Comparison of ENCODE assay signal across 20 mouse cellular contexts in the genomic region with DNA sequence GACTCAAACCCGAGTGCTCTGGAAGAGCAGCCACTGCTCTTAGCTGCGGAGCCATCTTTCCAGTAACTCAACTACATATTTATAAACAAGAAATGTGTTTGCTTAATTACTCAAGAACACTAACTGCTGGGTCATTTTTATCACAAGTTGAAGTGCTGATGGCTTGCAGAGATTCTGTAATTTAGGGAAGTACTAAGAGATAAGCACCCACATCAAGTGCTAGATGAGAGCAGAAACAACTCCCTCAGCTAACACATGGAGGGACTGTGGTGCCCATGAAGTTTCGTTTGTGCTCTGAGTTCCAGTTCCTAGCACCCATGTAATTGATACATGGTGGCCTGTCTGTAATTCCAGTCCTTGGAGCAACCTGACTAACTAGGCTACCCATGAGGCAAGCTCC. TPM values are rescaled to one million over a fixed set of nuclear protein-coding genes. Genes with fewer than 3 reads are reported as not detected.
DNase-seq lines count a peak whose midpoint lies in the region; ATAC-seq and TF ChIP-seq lines count a peak whose summit lies in the region.
"Had no signal": no experiment of that assay in that cellular context is flagged by ENCODE, and none has a peak within 500 bp of the region (broad histone marks: within the 10 kb centered on the region; RNA-seq: fewer than 3 reads in every experiment).

No protein-coding gene starts in this region.

- H3K27me3 ChIP-seq in G1E (ENCODE audit: insufficient read depth, low read length) (no peaks in the 10 kb centered on the region), MEL (ENCODE audit: control insufficient read depth in 1 of 2, insufficient read depth in 2 of 2, low read length in 2 of 2) (no peaks in the 10 kb centered on the region)
- H3K27me3 ChIP-seq: CH12.LX, Patski had no signal

- peak; percentile 49; the same call in 1 of the 2 replicates for ATAC-seq in G1E (ENCODE audit: extremely low read depth, insufficient number of reproducible peaks, low FRiP score, poor library complexity, severe bottlenecking)
- ATAC-seq: activated CD4-positive, CD25-positive, alpha-beta regulatory T cell, adult 4 months; CD4-positive, CD25-positive, alpha-beta regulatory T cell, adult 4 months; Patski had no signal

- H3K79me2 ChIP-seq in MEL (ENCODE audit: control insufficient read depth, insufficient read depth, low read length, poor library complexity): no peaks in the 10 kb centered on the region

- peak; percentile 70 to 82; a peak in 3 of 4 replicates for TF ChIP-seq EP300 in MEL (IDR thresholded peaks at IDR 0.05; ENCODE audit: low read depth in 1 of 2, low read length in 2 of 2)

- H3K4me3 ChIP-seq in G1E (ENCODE audit: low read depth, low read length) (no peak overlapping the region), MEL (ENCODE audit: control insufficient read depth in 1 of 2, insufficient read depth in 1 of 2, low read depth in 2 of 2, low read length in 2 of 2) (no peak overlapping the region)

- DNase-seq in G1E (ENCODE audit: low spot score) (no peak), MEL (ENCODE audit: low read depth, low spot score) (peak; percentile 42)
- no peak for DNase-seq in urinary bladder, postnatal 25 days (ENCODE audit: low spot score)
- no peak for DNase-seq in layer of hippocampus, postnatal 25 days (ENCODE audit: extremely low spot score in 1 of 2, low spot score in 1 of 2)
- DNase-seq: adrenal gland, adult 2 months; adrenal gland, adult 8-10 months; adrenal gland, postnatal 10 days; adrenal gland, postnatal 14 days; adrenal gland, postnatal 25 days; adrenal gland, postnatal 36 days; B cell, adult 2 months; cerebellum, adult 11 months; cerebellum, adult 11-12 months; cerebellum, adult 18-20 months; cerebellum, adult 2 months; cerebellum, adult 8-10 months had no signal

- no peak overlapping the region for H3K9ac ChIP-seq in MEL (ENCODE audit: control insufficient read depth, low read depth, low read length, poor library complexity, severe bottlenecking)

- H3K9me3 ChIP-seq in G1E (replicated peaks) (no peaks in the 10 kb centered on the region), MEL (replicated peaks; ENCODE audit: insufficient read depth, low read length) (no peaks in the 10 kb centered on the region)

- H3K4me1 ChIP-seq in G1E (ENCODE audit: insufficient read depth, low read depth, low read length): peaks cover 35% of the 10 kb centered on the region
- H3K4me1 ChIP-seq in MEL (ENCODE audit: control insufficient read depth in 1 of 2, insufficient read depth in 2 of 2, low read length in 2 of 2): peaks cover 10 to 12% of the 10 kb centered on the region in 2 experiments

- H3K27ac ChIP-seq in MEL (ENCODE audit: control insufficient read depth, low read depth, low read length): no peak overlapping the region

- TF ChIP-seq CTCF in G1E (IDR thresholded peaks at IDR 0.05; ENCODE audit: low read depth, low read length): no peak
- no peak for TF ChIP-seq CTCF in MEL (IDR thresholded peaks at IDR 0.05 in 2 of 3, conservative IDR thresholded peaks at IDR 0.05 in 1 of 3; ENCODE audit: control insufficient read depth in 1 of 3, insufficient read depth in 1 of 3, low read depth in 2 of 3, low read length in 3 of 3, poor library complexity in 1 of 3, severe bottlenecking in 1 of 3)

- H3K36me3 ChIP-seq in G1E (replicated peaks) (peaks cover 95% of the 10 kb centered on the region), MEL (ENCODE audit: control insufficient read depth in 1 of 2, insufficient read depth in 2 of 2, low read length in 2 of 2) (peaks cover 13 to 20% of the 10 kb centered on the region in 2 experiments)

- no peak for TF ChIP-seq RAD21 in MEL (IDR thresholded peaks at IDR 0.05; ENCODE audit: low read depth, low read length)

- no peak for TF ChIP-seq POLR2A in MEL (IDR thresholded peaks at IDR 0.05; ENCODE audit: control insufficient read depth in 1 of 2, insufficient read depth in 1 of 2, low read depth in 1 of 2, low read length in 2 of 2, poor library complexity in 1 of 2)

TF ChIP-seq in MEL, 35 proteins besides CTCF, POLR2A, EP300 and RAD21:
- TF ChIP-seq ELF1 (IDR thresholded peaks at IDR 0.05; ENCODE audit: low read depth, low read length) (no peak), MAFK (IDR thresholded peaks at IDR 0.05; ENCODE audit: borderline replicate concordance, low read depth, low read length) (no peak), KAT2A (conservative IDR thresholded peaks at IDR 0.05; ENCODE audit: low read depth, low read length) (no peak), ZMIZ1 (IDR thresholded peaks at IDR 0.05; ENCODE audit: low read depth, low read length) (no peak), NELFE (IDR thresholded peaks at IDR 0.05; ENCODE audit: low read depth, low read length) (no peak), MXI1 (IDR thresholded peaks at IDR 0.05; ENCODE audit: low read depth, low read length) (peak; percentile 81), SIN3A (IDR thresholded peaks at IDR 0.05; ENCODE audit: low read length) (peak; percentile 55), MAX (IDR thresholded peaks at IDR 0.05; ENCODE audit: low read length) (0 out of 2 replicates have a peak, but pooled peaks have one; percentile 22), USF2 (IDR thresholded peaks at IDR 0.05; ENCODE audit: borderline replicate concordance in 1 of 2, insufficient read depth in 1 of 2, low read depth in 1 of 2, low read length in 2 of 2) (no peak), GATA1 (IDR thresholded peaks at IDR 0.05; ENCODE audit: low read depth, low read length) (peak; percentile 86), ZC3H11A (IDR thresholded peaks at IDR 0.05; ENCODE audit: low read depth, low read length) (no peak), BHLHE40 (IDR thresholded peaks at IDR 0.05; ENCODE audit: borderline replicate concordance, low read depth, low read length) (no peak), ZKSCAN1 (IDR thresholded peaks at IDR 0.05; ENCODE audit: low read depth, low read length) (no peak), RCOR1 (IDR thresholded peaks at IDR 0.05; ENCODE audit: low read depth, low read length) (peak; percentile 81), TAL1 (IDR thresholded peaks at IDR 0.05; ENCODE audit: low read length) (no peak), CHD1 (IDR thresholded peaks at IDR 0.05; ENCODE audit: low read depth, low read length) (no peak), USF1 (IDR thresholded peaks at IDR 0.05; ENCODE audit: low read depth, low read length) (no peak), ETS1 (IDR thresholded peaks at IDR 0.05; ENCODE audit: low read depth, low read length) (peak; percentile 44; the same call in 1 of the 2 replicates), POLR2AphosphoS5 (IDR thresholded peaks at IDR 0.05; ENCODE audit: borderline replicate concordance, low read depth, low read length) (no peak), MAZ (IDR thresholded peaks at IDR 0.05; ENCODE audit: low read depth, low read length) (no peak), UBTF (IDR thresholded peaks at IDR 0.05; ENCODE audit: borderline replicate concordance, insufficient read depth, low read depth, low read length) (no peak), TCF12 (IDR thresholded peaks at IDR 0.05; ENCODE audit: low read depth, low read length) (peak; percentile 54), SMC3 (IDR thresholded peaks at IDR 0.05; ENCODE audit: low read depth, low read length) (no peak), MYC (IDR thresholded peaks at IDR 0.05; ENCODE audit: low read depth, low read length) (peak; percentile 69), ZNF384 (IDR thresholded peaks at IDR 0.05; ENCODE audit: low read depth, low read length) (no peak)

RNA-seq across cellular contexts. Expression of a gene that starts 28.9 kb away (rescaled TPM):
- total RNA-seq in G1E (2014; fragmentation: Nextera tagmentation) (87.0 and 88.7 TPM in 2 replicates), G1E (2017) (40.7 and 47.9 TPM in 2 replicates), MEL (2012; rRNA removed) (38.0 and 55.9 TPM in 2 replicates)
- polyA plus RNA-seq in G1E (2012) (37.3 and 42.8 TPM in 2 replicates), MEL (2012; ENCODE audit: insufficient read depth in 1 of 2, insufficient read length in 2 of 2, low read depth in 1 of 2, low replicate concordance in 2 of 2, missing spikeins in 1 of 2) (10 to 100 TPM in 1 of 2 experiments, not detected in 1; 98.3 TPM)
- total RNA-seq in layer of hippocampus, postnatal 25 days (2021): 100 to 1,000 TPM; 115 to 121 TPM

RNA-seq across cellular contexts. Expression of a gene that starts 29.0 kb away (rescaled TPM):
- total RNA-seq in G1E (2014; fragmentation: Nextera tagmentation) (53.7 and 64.0 TPM in 2 replicates), G1E (2017) (188 and 239 TPM in 2 replicates), MEL (2012; rRNA removed) (8.9 and 9.1 TPM in 2 replicates)
- polyA plus RNA-seq in G1E (2012) (137 and 154 TPM in 2 replicates), MEL (2012; ENCODE audit: insufficient read depth in 1 of 2, insufficient read length in 2 of 2, low read depth in 1 of 2, low replicate concordance in 2 of 2, missing spikeins in 1 of 2) (10 to 100 TPM in 1 of 2 experiments, not detected in 1; 14.5 TPM)
- total RNA-seq in layer of hippocampus, postnatal 25 days (2021): 10 to 100 TPM; 39.5 to 45.7 TPM

RNA-seq across cellular contexts. Expression of a gene that starts 29.9 kb away (rescaled TPM):
- total RNA-seq in G1E (2014; fragmentation: Nextera tagmentation): 52.8 and 52.9 TPM in 2 replicates
- 45.9 and 52.7 TPM in 2 replicates for total RNA-seq in G1E (2017)
- polyA plus RNA-seq in G1E (2012): 5.9 and 9.8 TPM in 2 replicates
- 40.3 and 40.6 TPM in 2 replicates for total RNA-seq in MEL (2012; rRNA removed)
- 10 to 100 TPM in 1 of 2 experiments, not detected in 1; 39.6 TPM for polyA plus RNA-seq in MEL (2012; ENCODE audit: insufficient read depth in 1 of 2, insufficient read length in 2 of 2, low read depth in 1 of 2, low replicate concordance in 2 of 2, missing spikeins in 1 of 2)
- 10 to 100 TPM; 38.6 to 40.3 TPM for total RNA-seq in layer of hippocampus, postnatal 25 days (2021)
